Comparison of ENCODE assay signal across 8 mouse cellular contexts in the genomic region with DNA sequence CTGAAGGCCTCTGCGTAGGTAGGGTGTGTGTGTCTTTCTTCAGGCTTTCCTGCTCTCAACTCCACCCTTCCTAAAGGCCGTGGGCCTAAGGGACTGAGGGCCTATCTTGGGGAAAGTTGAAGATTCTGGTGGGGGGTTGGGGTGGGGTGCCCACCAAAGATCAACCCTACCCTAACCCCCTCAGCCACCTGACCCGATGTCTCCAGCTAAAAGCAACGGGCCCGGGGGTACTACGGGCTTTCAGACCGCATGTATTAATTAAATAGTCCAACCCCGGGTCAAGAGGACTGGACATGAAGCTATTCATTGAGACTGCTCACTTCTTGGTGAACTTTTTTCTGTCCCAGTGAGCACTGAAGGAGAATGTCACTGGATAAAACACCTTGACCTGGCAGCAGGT. TPM values are rescaled to one million over a fixed set of nuclear protein-coding genes. Genes with fewer than 3 reads are reported as not detected.
DNase-seq lines count a peak whose midpoint lies in the region; ATAC-seq lines count a peak whose summit lies in the region.

No protein-coding gene starts in this region.

- H3K36me3 ChIP-seq in kidney, embryonic 14.5 days (ENCODE audit: control insufficient read depth, insufficient read depth, low read length): no peaks in the 10 kb centered on the region
- no peaks in the 10 kb centered on the region for H3K36me3 ChIP-seq in embryonic facial prominence, embryonic 11.5 days (replicated peaks; ENCODE audit: control insufficient read depth, insufficient read depth, low read depth, low read length)
- no peaks in the 10 kb centered on the region for H3K36me3 ChIP-seq in hindbrain, embryonic 14.5 days (replicated peaks; ENCODE audit: control insufficient read depth, insufficient read depth)
- H3K36me3 ChIP-seq in midbrain, embryonic 12.5 days: no peaks in the 10 kb centered on the region

- DNase-seq in kidney, postnatal 14 days: no peak
- DNase-seq in embryonic facial prominence, embryonic 11.5 days (ENCODE audit: low spot score): no peak
- DNase-seq in hindbrain, embryonic 14.5 days (ENCODE audit: low spot score): no peak
- no peak for DNase-seq in left cerebral cortex, postnatal 4 days
- no peak for DNase-seq in MN1 (ENCODE audit: low spot score)

- H3K27ac ChIP-seq in kidney, embryonic 14.5 days (ENCODE audit: low read depth, low read length): peak overlapping the region; percentile 87
- peak overlapping the region; percentile 57; the same call in 1 of the 2 replicates for H3K27ac ChIP-seq in embryonic facial prominence, embryonic 11.5 days (replicated peaks; ENCODE audit: low read depth, low read length)
- no peak overlapping the region for H3K27ac ChIP-seq in hindbrain, embryonic 14.5 days
- peak overlapping the region; percentile 58 for H3K27ac ChIP-seq in midbrain, embryonic 12.5 days (replicated peaks)

- WGBS in kidney, embryonic 14.5 days: 78% methylated on average over 8 of the region's 8 CpGs
- WGBS in embryonic facial prominence, embryonic 11.5 days: 76% methylated on average over 8 of the region's 8 CpGs
- WGBS in hindbrain, embryonic 14.5 days: 78% methylated on average over 8 of the region's 8 CpGs
- 77% methylated on average over 8 of the region's 8 CpGs for WGBS in midbrain, embryonic 12.5 days

- no peak for ATAC-seq in kidney, embryonic 14.5 days (ENCODE audit: low FRiP score, low TSS enrichment)
- no peak for ATAC-seq in embryonic facial prominence, embryonic 11.5 days (replicated peaks; ENCODE audit: insufficient number of reproducible peaks, low FRiP score, low TSS enrichment, low read depth)
- no peak for ATAC-seq in hindbrain, embryonic 14.5 days (ENCODE audit: low FRiP score)
- ATAC-seq in midbrain, embryonic 12.5 days (ENCODE audit: low FRiP score, low read depth): no peak
- ATAC-seq in CD4-positive, CD25-positive, alpha-beta regulatory T cell, adult 4 months: no peak

- no peaks in the 10 kb centered on the region for H3K9me3 ChIP-seq in kidney, embryonic 14.5 days (ENCODE audit: control insufficient read depth, low read length)
- H3K9me3 ChIP-seq in embryonic facial prominence, embryonic 11.5 days (replicated peaks; ENCODE audit: control insufficient read depth, low read length): no peaks in the 10 kb centered on the region
- H3K9me3 ChIP-seq in hindbrain, embryonic 14.5 days (ENCODE audit: control insufficient read depth, low read length): no peaks in the 10 kb centered on the region
- no peaks in the 10 kb centered on the region for H3K9me3 ChIP-seq in midbrain, embryonic 12.5 days

- H3K4me3 ChIP-seq in kidney, embryonic 14.5 days (ENCODE audit: low read length): peak overlapping the region; percentile 42
- peak overlapping the region; percentile 49 for H3K4me3 ChIP-seq in embryonic facial prominence, embryonic 11.5 days (ENCODE audit: low read depth, low read length)
- H3K4me3 ChIP-seq in hindbrain, embryonic 14.5 days (replicated peaks; ENCODE audit: low read length): no peak overlapping the region
- peak overlapping the region; percentile 53 for H3K4me3 ChIP-seq in midbrain, embryonic 12.5 days

- H3K4me1 ChIP-seq in kidney, embryonic 14.5 days (ENCODE audit: control insufficient read depth, insufficient read depth, low read length): peaks cover 17% of the 10 kb centered on the region; the same call in 1 of the 2 replicates
- H3K4me1 ChIP-seq in embryonic facial prominence, embryonic 11.5 days (ENCODE audit: control insufficient read depth, insufficient read depth, low read length): 0 out of 2 replicates have a peak, but pooled peaks cover 2% of the 10 kb centered on the region
- peaks cover 19% of the 10 kb centered on the region for H3K4me1 ChIP-seq in hindbrain, embryonic 14.5 days (replicated peaks; ENCODE audit: control insufficient read depth, insufficient read depth, low read length)
- peaks cover 20% of the 10 kb centered on the region for H3K4me1 ChIP-seq in midbrain, embryonic 12.5 days

- intact Hi-C loops in left cerebral cortex, postnatal 4 days (cut with DNase I): no loop called here

- H3K9ac ChIP-seq in kidney, embryonic 14.5 days (ENCODE audit: low read depth, low read length): peak overlapping the region; percentile 68; the same call in 1 of the 2 replicates
- H3K9ac ChIP-seq in embryonic facial prominence, embryonic 11.5 days (replicated peaks; ENCODE audit: low read length): no peak overlapping the region; the same call in 1 of the 2 replicates
- 0 out of 2 replicates have a peak overlapping the region, but pooled peaks have one; percentile 59 for H3K9ac ChIP-seq in hindbrain, embryonic 14.5 days
- peak overlapping the region; percentile 53; the same call in 1 of the 2 replicates for H3K9ac ChIP-seq in midbrain, embryonic 12.5 days (replicated peaks)

- H3K27me3 ChIP-seq in kidney, embryonic 14.5 days (ENCODE audit: control insufficient read depth, insufficient read depth, low read length): no peaks in the 10 kb centered on the region
- H3K27me3 ChIP-seq in embryonic facial prominence, embryonic 11.5 days (ENCODE audit: control insufficient read depth, insufficient read depth, low read length): no peaks in the 10 kb centered on the region
- H3K27me3 ChIP-seq in hindbrain, embryonic 14.5 days (ENCODE audit: control insufficient read depth, insufficient read depth, low read length): no peaks in the 10 kb centered on the region
- no peaks in the 10 kb centered on the region for H3K27me3 ChIP-seq in midbrain, embryonic 12.5 days

- peak overlapping the region; percentile 59 for H3K4me2 ChIP-seq in kidney, embryonic 14.5 days (replicated peaks; ENCODE audit: low read depth, low read length)
- H3K4me2 ChIP-seq in embryonic facial prominence, embryonic 11.5 days (ENCODE audit: low read depth, low read length): peak overlapping the region; percentile 80; the same call in 1 of the 2 replicates
- peak overlapping the region; percentile 87 for H3K4me2 ChIP-seq in hindbrain, embryonic 14.5 days (replicated peaks)
- peak overlapping the region; percentile 66 for H3K4me2 ChIP-seq in midbrain, embryonic 12.5 days (replicated peaks)

RNA-seq across cellular contexts. Expression of gene Fam229a, which starts 9.0 kb away (rescaled TPM):
- 0.39 TPM in 1 of 2 replicates, not detected in the other for polyA plus RNA-seq in kidney, embryonic 14.5 days (2014; fragmentation: Nextera tagmentation; extraction: Ambion mirVana)
- not detected in 2 replicates for polyA plus RNA-seq in embryonic facial prominence, embryonic 11.5 days (2014; fragmentation: Nextera tagmentation; extraction: Ambion mirVana)
- polyA plus RNA-seq in hindbrain, embryonic 14.5 days (2014; fragmentation: Nextera tagmentation; extraction: Ambion mirVana): 0.55 and 0.78 TPM in 2 replicates
- not detected in 2 replicates for polyA plus RNA-seq in midbrain, embryonic 12.5 days (2016; fragmentation: Nextera tagmentation; extraction: Ambion mirVana)
- not detected for total RNA-seq in left cerebral cortex, postnatal 4 days (2021)
- polyA plus RNA-seq in CD4-positive, CD25-positive, alpha-beta regulatory T cell, adult 4 months (2017; shearing (Covaris generic)): not detected

RNA-seq across cellular contexts. Expression of gene Tssk3, which starts 9.2 kb away (rescaled TPM):
- not detected in 2 replicates for polyA plus RNA-seq in kidney, embryonic 14.5 days (2014; fragmentation: Nextera tagmentation; extraction: Ambion mirVana)
- polyA plus RNA-seq in embryonic facial prominence, embryonic 11.5 days (2014; fragmentation: Nextera tagmentation; extraction: Ambion mirVana): not detected in 2 replicates
- 0.16 and 0.46 TPM in 2 replicates for polyA plus RNA-seq in hindbrain, embryonic 14.5 days (2014; fragmentation: Nextera tagmentation; extraction: Ambion mirVana)
- not detected in 2 replicates for polyA plus RNA-seq in midbrain, embryonic 12.5 days (2016; fragmentation: Nextera tagmentation; extraction: Ambion mirVana)
- 1 to 10 TPM; 1.0 TPM for total RNA-seq in left cerebral cortex, postnatal 4 days (2021)
- not detected for polyA plus RNA-seq in CD4-positive, CD25-positive, alpha-beta regulatory T cell, adult 4 months (2017; shearing (Covaris generic))

RNA-seq across cellular contexts. Expression of gene Marcksl1, which starts 13.4 kb away (rescaled TPM):
- polyA plus RNA-seq in kidney, embryonic 14.5 days (2014; fragmentation: Nextera tagmentation; extraction: Ambion mirVana): 823 and 993 TPM in 2 replicates
- polyA plus RNA-seq in embryonic facial prominence, embryonic 11.5 days (2014; fragmentation: Nextera tagmentation; extraction: Ambion mirVana): 1,559 and 1,563 TPM in 2 replicates
- 1,580 and 1,755 TPM in 2 replicates for polyA plus RNA-seq in hindbrain, embryonic 14.5 days (2014; fragmentation: Nextera tagmentation; extraction: Ambion mirVana)
- 2,082 and 2,101 TPM in 2 replicates for polyA plus RNA-seq in midbrain, embryonic 12.5 days (2016; fragmentation: Nextera tagmentation; extraction: Ambion mirVana)
- 1,000 to 10,000 TPM; 1,277 to 1,311 TPM for total RNA-seq in left cerebral cortex, postnatal 4 days (2021)
- polyA plus RNA-seq in CD4-positive, CD25-positive, alpha-beta regulatory T cell, adult 4 months (2017; shearing (Covaris generic)): 1 to 10 TPM; 2.3 to 2.6 TPM

RNA-seq across cellular contexts. Expression of gene Bsdc1, which starts 38.6 kb away (rescaled TPM):
- polyA plus RNA-seq in kidney, embryonic 14.5 days (2014; fragmentation: Nextera tagmentation; extraction: Ambion mirVana): 20.5 and 23.3 TPM in 2 replicates
- 21.2 and 22.0 TPM in 2 replicates for polyA plus RNA-seq in embryonic facial prominence, embryonic 11.5 days (2014; fragmentation: Nextera tagmentation; extraction: Ambion mirVana)
- 29.5 and 33.8 TPM in 2 replicates for polyA plus RNA-seq in hindbrain, embryonic 14.5 days (2014; fragmentation: Nextera tagmentation; extraction: Ambion mirVana)
- polyA plus RNA-seq in midbrain, embryonic 12.5 days (2016; fragmentation: Nextera tagmentation; extraction: Ambion mirVana): 31.9 and 33.7 TPM in 2 replicates
- 10 to 100 TPM; 38.5 to 40.7 TPM for total RNA-seq in left cerebral cortex, postnatal 4 days (2021)
- polyA plus RNA-seq in CD4-positive, CD25-positive, alpha-beta regulatory T cell, adult 4 months (2017; shearing (Covaris generic)): 10 to 100 TPM; 30.8 to 37.9 TPM

RNA-seq across cellular contexts. Expression of gene Hdac1, which starts 42.5 kb away (rescaled TPM):
- polyA plus RNA-seq in kidney, embryonic 14.5 days (2014; fragmentation: Nextera tagmentation; extraction: Ambion mirVana): 245 and 265 TPM in 2 replicates
- polyA plus RNA-seq in embryonic facial prominence, embryonic 11.5 days (2014; fragmentation: Nextera tagmentation; extraction: Ambion mirVana): 271 and 273 TPM in 2 replicates
- polyA plus RNA-seq in hindbrain, embryonic 14.5 days (2014; fragmentation: Nextera tagmentation; extraction: Ambion mirVana): 76.0 and 79.8 TPM in 2 replicates
- 188 and 190 TPM in 2 replicates for polyA plus RNA-seq in midbrain, embryonic 12.5 days (2016; fragmentation: Nextera tagmentation; extraction: Ambion mirVana)
- total RNA-seq in left cerebral cortex, postnatal 4 days (2021): 10 to 100 TPM; 39.8 to 43.5 TPM
- polyA plus RNA-seq in CD4-positive, CD25-positive, alpha-beta regulatory T cell, adult 4 months (2017; shearing (Covaris generic)): 100 to 1,000 TPM; 270 to 328 TPM

Comparison
In these comparisons a context has a peak if more than half of its experiments do, and no peak if none do; other contexts are left out.
1. RNA of gene Marcksl1, which starts 13.4 kb away (polyA plus RNA-seq): 2,082 to 2,101 TPM in midbrain, embryonic 12.5 days, 1,580 to 1,755 TPM in hindbrain, embryonic 14.5 days, 1,559 to 1,563 TPM in embryonic facial prominence, embryonic 11.5 days and 823 to 993 TPM in kidney, embryonic 14.5 days; 2.3 to 2.6 TPM in CD4-positive, CD25-positive, alpha-beta regulatory T cell, adult 4 months; every median in the first group is over 100 times any median in the second.
2. Peak in every context shown above with its lines, with median percentiles within 50 percentile points of each other: H3K4me2 ChIP-seq.